Mouse (Mus musculus) adrenal gland, postnatal 25 days (tissue): ENCODE data around the gene Plekha1. TPM values are rescaled to one million over a fixed set of nuclear protein-coding genes. Genes with fewer than 3 reads are reported as not detected.

Source experiments
- DNase-seq: peaks from one replicate; pipeline ENCODE4 v3.0.0; 2021; ENCODE audit warnings: mixed read lengths
- microRNA-seq, 2 experiments: library from miRNA; unstranded; fragments of <30 nt; microRNA quantifications; one replicate each; pipeline ENCODE4 v1.2.0; 2021
- total RNA-seq: library from RNA; stranded (reverse); gene quantifications from 2 replicates; pipeline ENCODE4 v1.2.3, GENCODE M21; 2021

The Plekha1 gene
- total RNA-seq, 1 experiment from 2014 or later = 26.7 TPM

GRCm38 (mm10) chr7:130959868-130960267 is 94.3 kb downstream of the Plekha1 start:
- no peak for DNase-seq

GRCm38 (mm10) chr7:130961429-130961828 is 95.9 kb downstream of the Plekha1 start:
- DNase-seq = no peak

Small RNAs within 50 kb of the gene (microRNA-seq; reads per million reads assigned to microRNA genes)
- gene Mir7061 = 0.36 to 1.0 reads per million in 2 experiments

Other genes with a start within 250 kb of the Plekha1 start
- not detected in 2 replicates for gene Btbd16, start 91.7 kb upstream of the Plekha1 start, total RNA-seq
- 38.3 and 45.7 TPM in 2 replicates for gene Htra1, start 70.4 kb downstream of the Plekha1 start, total RNA-seq
- not detected in 2 replicates for gene Dmbt1, start 166.3 kb downstream of the Plekha1 start, total RNA-seq